Mouse (Mus musculus) limb, embryonic 12.5 days (tissue): ENCODE measurements at regions not wholly inside any gene's neighbourhood (a gene's known extent, or its start where the extent isn't known, plus 50 kb on each side); places are given as distances from the start of the nearest gene placed in this dataset.

Source experiments
- ATAC-seq: fragments of 200-750 bp; cut with Nextera tagmentation; 2 replicates; pipeline ENCODE4 v1.8.0; 2017; ENCODE audit warnings: low read depth, moderate TSS enrichment; ENCODE audit not compliant: insufficient number of reproducible peaks, insufficient read depth, low FRiP score, low TSS enrichment
- H3K27ac ChIP-seq: fragments of 300-500 bp; sonication (generic); 2 replicates; pipeline ENCODE4 v1.5.1; 2016; ENCODE audit warnings: mild to moderate bottlenecking, moderate library complexity
- H3K27me3 ChIP-seq: fragments of 300-500 bp; sonication (generic); 2 replicates; pipeline ENCODE4 v1.6.1; 2016; ENCODE audit warnings: mild to moderate bottlenecking, moderate library complexity
- H3K36me3 ChIP-seq: fragments of 300-500 bp; sonication (generic); 2 replicates; pipeline ENCODE4 v1.6.1; 2016; ENCODE audit warnings: mild to moderate bottlenecking, moderate library complexity
- H3K4me1 ChIP-seq: fragments of 300-500 bp; sonication (generic); replicated peaks from 2 replicates; pipeline ENCODE4 v1.6.1; 2016
- H3K4me2 ChIP-seq: fragments of 300-500 bp; sonication (generic); 2 replicates; pipeline ENCODE4 v1.6.1; 2016; ENCODE audit warnings: mild to moderate bottlenecking, moderate library complexity
- H3K4me3 ChIP-seq: fragments of 300-500 bp; sonication (generic); replicated peaks from 2 replicates; pipeline ENCODE4 v1.5.1; 2016; ENCODE audit warnings: mild to moderate bottlenecking
- H3K9ac ChIP-seq: fragments of 300-500 bp; sonication (generic); replicated peaks from 2 replicates; pipeline ENCODE4 v1.6.1; 2016; ENCODE audit warnings: mild to moderate bottlenecking, moderate library complexity
- H3K9me3 ChIP-seq: fragments of 300-500 bp; sonication (generic); 2 replicates; pipeline ENCODE4 v1.6.1; 2016; ENCODE audit warnings: mild to moderate bottlenecking, moderate library complexity
- WGBS: fragments of 180-500 bp; shearing (Covaris S2); methylation state at CpG from one replicate; pipeline ENCODE4 v1.1.7; 2016; 5-methylcytosine and 5-hydroxymethylcytosine counted together

GRCm38 (mm10) chr9:61573634-61574359 is 201.6 kb downstream of the Tle3 start:
- no peak for ATAC-seq
- Histone ChIP-seq H3K9me3 (0 out of 2 replicates have a peak, but pooled peaks cover 8% of the 10 kb centered on the region), H3K9ac (no peak overlapping the region), H3K27ac (no peak overlapping the region), H3K4me1 (peaks cover 16% of the 10 kb centered on the region; the same call in 1 of the 2 replicates), H3K36me3 (no peaks in the 10 kb centered on the region), H3K4me2 (no peak overlapping the region), H3K4me3 (no peak overlapping the region), H3K27me3 (no peaks in the 10 kb centered on the region)
- WGBS: 59% methylated on average over 21 of the region's 21 CpGs

GRCm38 (mm10) chr9:61563017-61563416 is 190.9 kb downstream of the Tle3 start:
- WGBS: 61% methylated on average over 8 of the region's 8 CpGs
- Histone ChIP-seq H3K36me3 (no peaks in the 10 kb centered on the region), H3K4me3 (no peak overlapping the region), H3K9me3 (no peaks in the 10 kb centered on the region), H3K4me1 (no peaks in the 10 kb centered on the region), H3K9ac (no peak overlapping the region), H3K27ac (no peak overlapping the region), H3K4me2 (no peak overlapping the region), H3K27me3 (no peaks in the 10 kb centered on the region; the same call in 1 of the 2 replicates)
- ATAC-seq: no peak

- Histone ChIP-seq H3K4me3 (no peak overlapping the region), H3K9me3 (no peaks in the 10 kb centered on the region), H3K4me1 (no peaks in the 10 kb centered on the region), H3K36me3 (no peaks in the 10 kb centered on the region), H3K4me2 (no peak overlapping the region), H3K27ac (no peak overlapping the region), H3K9ac (no peak overlapping the region), H3K27me3 (no peaks in the 10 kb centered on the region; the same call in 1 of the 2 replicates)
- no peak for ATAC-seq
- WGBS: 26% methylated on average over 8 of the region's 8 CpGs
Measured at GRCm38 (mm10) chr9:61561551-61561950, 189.4 kb downstream of the Tle3 start.

DNA sequence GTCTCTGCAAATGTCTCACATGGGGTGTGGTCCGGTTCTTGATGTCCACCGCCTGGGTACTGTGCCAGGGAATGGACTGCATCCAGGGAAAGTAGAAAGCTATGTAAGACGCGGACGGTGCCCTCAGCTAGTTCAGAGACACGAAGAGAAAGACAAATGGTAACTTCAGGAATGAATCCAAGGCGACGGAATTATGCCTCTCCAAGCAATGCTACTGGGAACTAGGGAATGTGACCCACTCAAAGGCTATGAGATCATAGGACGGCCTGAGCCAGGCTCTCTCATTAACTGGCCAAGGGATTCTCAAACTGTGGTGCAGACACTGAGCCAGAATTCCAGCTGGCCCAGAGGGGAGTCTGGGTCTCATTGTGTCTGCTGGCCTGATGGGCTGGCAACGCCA is 186.5 kb downstream of the Tle3 start:
- H3K4me2 ChIP-seq: no peak overlapping the region
- peaks cover 2% of the 10 kb centered on the region; the same call in 1 of the 2 replicates for H3K4me1 ChIP-seq
- no peak for ATAC-seq
- no peak overlapping the region for H3K27ac ChIP-seq
- H3K4me3 ChIP-seq: no peak overlapping the region
- H3K9ac ChIP-seq: no peak overlapping the region
- H3K9me3 ChIP-seq: no peaks in the 10 kb centered on the region
- no peaks in the 10 kb centered on the region; the same call in 1 of the 2 replicates for H3K27me3 ChIP-seq
- no peaks in the 10 kb centered on the region for H3K36me3 ChIP-seq
- WGBS: 78% methylated on average over 10 of the region's 10 CpGs

GRCm38 (mm10) chr9:61557025-61557424 is 184.9 kb downstream of the Tle3 start:
- Histone ChIP-seq H3K9ac (no peak overlapping the region), H3K9me3 (no peaks in the 10 kb centered on the region), H3K36me3 (no peaks in the 10 kb centered on the region), H3K4me3 (no peak overlapping the region), H3K4me1 (peaks cover 5% of the 10 kb centered on the region; the same call in 1 of the 2 replicates), H3K27ac (no peak overlapping the region), H3K27me3 (no peaks in the 10 kb centered on the region; the same call in 1 of the 2 replicates), H3K4me2 (no peak overlapping the region)
- WGBS: 87% methylated on average over 7 of the region's 7 CpGs
- ATAC-seq: no peak

DNA sequence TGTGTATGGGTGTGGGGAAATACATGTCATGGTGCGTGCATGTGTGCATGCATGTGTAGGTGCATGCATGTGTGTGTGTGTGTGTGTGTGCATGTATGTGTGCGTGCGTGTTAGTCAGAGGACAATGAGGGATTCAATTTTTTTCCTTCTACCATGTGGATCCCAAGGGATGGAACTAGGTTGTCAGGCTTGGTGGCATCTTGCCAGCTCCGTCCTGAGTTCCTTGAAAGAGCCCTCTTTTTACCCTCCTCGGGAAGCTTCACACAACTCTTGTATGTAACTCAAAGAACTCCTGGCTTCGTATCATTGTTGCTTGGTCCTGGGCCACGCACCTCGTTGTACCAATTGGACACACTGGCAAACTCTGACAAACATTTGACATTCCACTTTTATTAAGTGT is 183.0 kb downstream of the Tle3 start:
- H3K4me3 ChIP-seq: no peak overlapping the region
- WGBS: 90% methylated on average over 8 of the region's 8 CpGs
- H3K27me3 ChIP-seq: no peaks in the 10 kb centered on the region
- H3K4me2 ChIP-seq: no peak overlapping the region
- no peak overlapping the region for H3K9ac ChIP-seq
- ATAC-seq: no peak
- no peaks in the 10 kb centered on the region for H3K9me3 ChIP-seq
- H3K4me1 ChIP-seq: peaks cover 5% of the 10 kb centered on the region; the same call in 1 of the 2 replicates
- H3K27ac ChIP-seq: no peak overlapping the region
- no peaks in the 10 kb centered on the region for H3K36me3 ChIP-seq

GRCm38 (mm10) chr9:61554611-61555010 is 182.4 kb downstream of the Tle3 start:
- no peak for ATAC-seq
- Histone ChIP-seq H3K4me3 (no peak overlapping the region), H3K4me1 (peaks cover 6% of the 10 kb centered on the region), H3K36me3 (no peaks in the 10 kb centered on the region), H3K9ac (no peak overlapping the region), H3K9me3 (no peaks in the 10 kb centered on the region), H3K4me2 (no peak overlapping the region), H3K27me3 (no peaks in the 10 kb centered on the region), H3K27ac (no peak overlapping the region)
- WGBS: 83% methylated on average over 7 of the region's 7 CpGs

DNA sequence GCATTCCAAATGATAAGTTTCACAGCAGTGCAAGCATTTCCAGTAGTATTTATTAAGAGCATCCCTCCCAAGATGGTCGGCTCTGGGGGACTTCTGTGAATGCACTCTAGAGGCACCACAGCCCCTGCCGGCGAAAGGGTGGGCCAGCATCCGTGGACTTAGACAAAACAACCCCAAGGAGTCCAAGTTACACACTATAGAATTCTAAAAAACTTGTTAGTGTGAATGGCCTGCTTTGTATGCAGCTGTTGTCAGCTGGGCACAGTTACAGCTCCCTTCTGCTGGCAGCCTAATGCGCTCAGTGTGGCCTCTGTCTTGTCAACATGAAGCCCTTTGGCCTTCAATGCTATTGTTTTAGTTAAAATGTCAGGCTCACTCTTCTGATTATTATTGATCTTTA is 181.5 kb downstream of the Tle3 start:
- Histone ChIP-seq H3K9ac (no peak overlapping the region), H3K4me2 (no peak overlapping the region), H3K9me3 (no peaks in the 10 kb centered on the region), H3K4me3 (no peak overlapping the region), H3K36me3 (no peaks in the 10 kb centered on the region), H3K27me3 (no peaks in the 10 kb centered on the region), H3K27ac (no peak overlapping the region), H3K4me1 (peaks cover 13% of the 10 kb centered on the region)
- WGBS: 76% methylated on average over 5 of the region's 5 CpGs
- no peak for ATAC-seq

GRCm38 (mm10) chr9:61551361-61551760 is 179.2 kb downstream of the Tle3 start:
- 72% methylated on average over 9 of the region's 9 CpGs for WGBS
- H3K9ac ChIP-seq: no peak overlapping the region
- no peaks in the 10 kb centered on the region for H3K36me3 ChIP-seq
- H3K4me2 ChIP-seq: no peak overlapping the region
- H3K4me1 ChIP-seq: peaks cover 13% of the 10 kb centered on the region
- no peak for ATAC-seq
- no peaks in the 10 kb centered on the region for H3K27me3 ChIP-seq
- no peak overlapping the region for H3K4me3 ChIP-seq
- no peaks in the 10 kb centered on the region for H3K9me3 ChIP-seq
- no peak overlapping the region for H3K27ac ChIP-seq

- Histone ChIP-seq H3K9me3 (no peaks in the 10 kb centered on the region), H3K4me1 (peaks cover 13% of the 10 kb centered on the region), H3K9ac (no peak overlapping the region), H3K36me3 (no peaks in the 10 kb centered on the region), H3K4me2 (no peak overlapping the region), H3K27ac (no peak overlapping the region), H3K27me3 (no peaks in the 10 kb centered on the region), H3K4me3 (no peak overlapping the region)
- 79% methylated on average over 3 of the region's 3 CpGs for WGBS
- 0 out of 2 replicates have a peak, but pooled peaks have one; percentile 20 for ATAC-seq
Measured at GRCm38 (mm10) chr9:61550326-61550725, 178.2 kb downstream of the Tle3 start.

DNA sequence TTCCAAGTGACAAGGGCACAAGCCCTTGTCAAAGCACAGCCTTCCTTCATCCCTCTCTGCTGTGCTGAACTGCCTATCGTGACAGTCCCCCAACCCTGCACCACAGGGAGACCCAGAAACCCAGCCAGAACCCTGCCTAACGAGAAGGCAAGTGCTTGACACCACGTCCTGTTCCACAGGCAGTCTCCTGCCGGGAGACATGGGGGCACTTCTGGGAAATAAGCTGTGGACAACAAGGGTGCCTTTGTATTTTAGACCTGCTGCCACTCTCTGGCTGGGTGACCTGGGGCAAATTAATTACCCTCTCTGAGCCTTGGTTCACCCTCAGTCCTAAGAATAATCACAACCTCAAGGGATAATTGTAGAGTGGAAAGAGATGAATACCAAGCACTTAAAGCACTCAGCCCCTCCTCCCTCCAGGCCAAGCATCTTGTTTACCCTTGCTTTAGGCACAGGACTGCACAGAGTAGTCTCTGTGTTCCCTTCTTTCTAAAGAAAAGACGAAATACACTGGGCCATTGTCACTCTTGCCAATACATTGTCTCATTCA is 177.6 kb downstream of the Tle3 start:
- H3K9me3 ChIP-seq: no peaks in the 10 kb centered on the region
- no peaks in the 10 kb centered on the region for H3K36me3 ChIP-seq
- no peak overlapping the region for H3K4me3 ChIP-seq
- no peak for ATAC-seq
- peak overlapping the region; percentile 50; the same call in 1 of the 2 replicates for H3K27ac ChIP-seq
- no peak overlapping the region for H3K4me2 ChIP-seq
- WGBS: 33% methylated on average over 5 of the region's 5 CpGs
- H3K9ac ChIP-seq: no peak overlapping the region; the same call in 1 of the 2 replicates
- no peaks in the 10 kb centered on the region for H3K27me3 ChIP-seq
- peaks cover 13% of the 10 kb centered on the region for H3K4me1 ChIP-seq
